Mouse (Mus musculus) left cerebral cortex, postnatal 25 days (tissue): ENCODE data around the gene Ppfia4. TPM values are rescaled to one million over a fixed set of nuclear protein-coding genes. Genes with fewer than 3 reads are reported as not detected.

Experiments
- DNase-seq, 2 experiments: peaks; one replicate each; pipeline ENCODE4 v3.0.0; 2022; ENCODE audit warnings: low spot score in 2 of 2, mixed read lengths in 1 of 2
- intact Hi-C: fragments of 180-260 bp; cut with DNase I; formaldehyde crosslinking; loops from one replicate; pipeline ENCODE4 v1.15.1; 2025
- total RNA-seq, 2 experiments: library from RNA; stranded (reverse); gene quantifications; 2 replicates each; pipeline ENCODE4 v1.2.3; 2021

The Ppfia4 gene
- total RNA-seq, 2 experiments from 2014 or later, result 43.3 to 49.4 TPM

- DNase-seq, result peak in 1 of 2 experiments; percentile 15
These were observed 21.0 kb downstream of the Ppfia4 start for GRCm38 (mm10) chr1:134311760-134312159.

GRCm38 (mm10) chr1:134310729-134311128 is 22.0 kb downstream of the Ppfia4 start:
- intact Hi-C loops, result no loop called here
- DNase-seq, result no peak

More at GRCm38 (mm10) chr1:134311760-134312159, 21.0 kb downstream of the Ppfia4 start:
- intact Hi-C loops, result no loop called here

- no peak for DNase-seq
- intact Hi-C loops, result no loop called here
These were observed 22.4 kb downstream of the Ppfia4 start for GRCm38 (mm10) chr1:134310291-134310690.

GRCm38 (mm10) chr1:134307409-134307808 is 25.3 kb downstream of the Ppfia4 start:
- intact Hi-C loops, result no loop called here
- no peak for DNase-seq

- peak in 1 of 2 experiments; percentile 71 for DNase-seq
- intact Hi-C loops, result no loop called here
These were observed 27.8 kb downstream of the Ppfia4 start for GRCm38 (mm10) chr1:134304940-134305339.

GRCm38 (mm10) chr1:134302568-134303238 is 30.0 kb downstream of the Ppfia4 start:
- peak in 1 of 2 experiments; percentile 36 for DNase-seq
- intact Hi-C loops, result no loop called here

- DNase-seq, result no peak
- intact Hi-C loops, result no loop called here
These were observed 33.9 kb downstream of the Ppfia4 start for GRCm38 (mm10) chr1:134298636-134299411.

GRCm38 (mm10) chr1:134297265-134297664 is 35.5 kb downstream of the Ppfia4 start:
- intact Hi-C loops, result no loop called here
- DNase-seq, result no peak

- intact Hi-C loops, result no loop called here
- DNase-seq, result no peak
These were observed 38.8 kb downstream of the Ppfia4 start for GRCm38 (mm10) chr1:134293738-134294604.

GRCm38 (mm10) chr1:134293276-134293675 is 39.5 kb downstream of the Ppfia4 start:
- no peak for DNase-seq
- intact Hi-C loops, result no loop called here

- intact Hi-C loops, result no loop called here
- DNase-seq, result no peak
These were observed 40.1 kb downstream of the Ppfia4 start for GRCm38 (mm10) chr1:134292601-134293000.

- no peak for DNase-seq
- intact Hi-C loops, result no loop called here
These were observed 40.7 kb downstream of the Ppfia4 start for GRCm38 (mm10) chr1:134292073-134292472.

GRCm38 (mm10) chr1:134291555-134291954 is 41.2 kb downstream of the Ppfia4 start:
- DNase-seq, result no peak
- intact Hi-C loops, result no loop called here

GRCm38 (mm10) chr1:134290909-134291308 is 41.8 kb downstream of the Ppfia4 start:
- intact Hi-C loops, result no loop called here

GRCm38 (mm10) chr1:134290300-134290699 is 42.4 kb downstream of the Ppfia4 start:
- DNase-seq, result no peak
- intact Hi-C loops, result no loop called here

More at GRCm38 (mm10) chr1:134290909-134291308, 41.8 kb downstream of the Ppfia4 start:
- no peak for DNase-seq

- intact Hi-C loops, result no loop called here
- DNase-seq, result no peak
These were observed 43.1 kb downstream of the Ppfia4 start, which contains the start of gene Myog for GRCm38 (mm10) chr1:134289598-134290099. Gene Myog, plus strand, starts transcription at chr1:134289989.

GRCm38 (mm10) chr1:134288239-134288638 is 44.5 kb downstream of the Ppfia4 start:
- intact Hi-C loops, result no loop called here
- no peak for DNase-seq

- intact Hi-C loops, result no loop called here
- DNase-seq, result no peak
These were observed 47.1 kb downstream of the Ppfia4 start for GRCm38 (mm10) chr1:134285458-134286120.

GRCm38 (mm10) chr1:134283108-134283507 is 49.6 kb downstream of the Ppfia4 start:
- intact Hi-C loops, result no loop called here
- no peak for DNase-seq
